Mouse (Mus musculus): ENCODE results near the gene Gm17067.
"Not testable (repeated sequence)": the region's sequence is repeated elsewhere in the genome, so short reads cannot be mapped to it uniquely, and the experiment has no call there.

The Gm17067 gene

DNA sequence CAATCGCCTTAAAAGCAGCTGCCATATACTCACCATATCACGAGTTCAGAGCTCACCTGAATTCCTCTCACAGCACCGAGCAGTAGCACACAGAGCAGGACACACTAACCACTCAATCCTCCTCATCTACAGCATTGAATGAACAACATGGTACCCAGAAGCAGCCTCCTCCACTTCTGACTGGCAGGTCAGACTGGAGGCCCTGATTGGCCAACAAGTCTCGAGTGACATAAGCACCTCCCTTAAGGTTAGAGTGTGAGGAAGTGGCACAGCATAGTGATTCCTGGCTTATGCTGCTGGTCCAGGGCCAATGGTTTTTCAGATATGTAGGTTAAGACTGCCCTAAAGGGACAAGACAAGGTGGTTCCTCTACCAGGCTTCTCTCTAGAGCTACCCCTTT lies at the start of gene Gm17067:
Gene Gm17067, minus strand, starts transcription at position 101 of the 400 bp plus-strand sequence.
- DNase-seq (ENCODE audit: low read depth in 1 of 2, low spot score in 2 of 2), result not testable (repeated sequence)

DNA sequence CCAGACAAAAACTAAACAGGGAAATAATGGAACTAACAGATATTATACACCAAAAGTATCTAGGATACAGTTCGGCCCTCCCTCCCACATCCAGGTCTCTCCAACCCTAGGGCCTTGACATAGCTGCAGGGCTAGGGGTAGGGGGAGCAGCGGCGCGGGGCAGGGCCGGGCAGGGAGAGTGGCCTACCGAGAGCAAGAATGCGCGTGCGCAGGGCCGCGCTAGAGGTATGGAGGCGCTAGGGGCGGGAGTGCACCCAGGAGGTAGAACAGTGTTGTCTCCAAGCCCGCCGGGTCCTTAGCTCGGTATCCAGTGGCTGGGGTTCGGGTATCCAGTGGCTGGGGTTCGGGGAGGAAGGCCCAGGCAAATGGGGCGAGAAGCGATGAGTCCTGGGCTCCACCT lies 23.0 kb upstream of the Gm17067 start:
- DNase-seq (ENCODE audit: low read depth in 1 of 2, low spot score in 2 of 2), result no peak

DNA sequence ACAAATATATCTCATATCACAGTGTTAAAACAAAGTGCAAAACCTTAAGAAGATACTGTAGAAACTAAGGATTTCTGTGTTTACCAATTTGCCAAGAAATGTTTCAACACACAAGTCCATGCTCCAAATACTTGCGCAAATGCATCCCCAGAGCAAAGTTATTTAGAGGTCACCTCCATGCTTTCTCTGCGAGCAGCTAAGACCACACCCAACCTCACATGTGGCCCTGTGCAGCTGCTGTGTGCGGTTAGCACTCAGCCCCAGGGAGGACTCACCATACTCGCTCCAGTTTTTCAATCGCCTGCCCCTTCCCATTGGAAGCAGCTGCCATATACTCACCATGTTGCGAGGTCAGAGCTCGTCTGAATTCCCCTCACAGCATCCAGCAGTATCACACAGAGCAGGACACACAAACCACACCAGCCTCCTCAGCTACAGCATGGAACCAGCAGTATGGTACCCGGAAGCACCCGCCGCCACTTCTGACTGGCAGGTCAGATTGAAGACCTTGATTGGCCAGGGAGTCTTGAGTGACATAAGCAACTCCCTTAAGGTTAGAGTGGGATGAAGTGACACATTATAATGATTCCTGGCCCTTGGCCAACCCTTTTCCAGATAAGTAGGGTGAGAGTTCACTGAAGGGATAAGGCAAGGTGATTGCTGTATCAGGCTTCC lies 11.9 kb upstream of the Gm17067 start:
- no peak for DNase-seq (ENCODE audit: low read depth in 1 of 2, low spot score in 2 of 2)

DNA sequence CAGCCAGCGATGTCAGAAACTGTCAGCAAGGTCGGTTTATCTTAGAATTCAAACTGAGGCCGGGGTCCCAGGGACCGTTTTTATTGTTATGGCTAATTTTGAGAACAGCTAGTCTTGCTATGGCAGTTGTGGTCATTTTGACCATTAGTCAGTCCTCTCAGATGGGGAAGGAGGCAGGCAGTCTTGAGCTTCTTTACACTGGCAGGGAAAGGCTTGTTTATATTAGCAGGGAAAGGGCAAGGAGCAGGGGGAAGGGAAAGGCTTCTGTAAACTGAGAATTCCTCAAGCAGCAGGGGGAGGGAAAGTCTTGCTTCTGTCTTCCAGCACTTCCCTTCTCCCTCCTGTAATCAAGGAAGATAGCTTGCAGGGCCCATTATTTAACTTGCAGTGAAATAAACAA lies 33.6 kb downstream of the Gm17067 start:
- DNase-seq (ENCODE audit: low read depth in 1 of 2, low spot score in 2 of 2), result not testable (repeated sequence)

DNA sequence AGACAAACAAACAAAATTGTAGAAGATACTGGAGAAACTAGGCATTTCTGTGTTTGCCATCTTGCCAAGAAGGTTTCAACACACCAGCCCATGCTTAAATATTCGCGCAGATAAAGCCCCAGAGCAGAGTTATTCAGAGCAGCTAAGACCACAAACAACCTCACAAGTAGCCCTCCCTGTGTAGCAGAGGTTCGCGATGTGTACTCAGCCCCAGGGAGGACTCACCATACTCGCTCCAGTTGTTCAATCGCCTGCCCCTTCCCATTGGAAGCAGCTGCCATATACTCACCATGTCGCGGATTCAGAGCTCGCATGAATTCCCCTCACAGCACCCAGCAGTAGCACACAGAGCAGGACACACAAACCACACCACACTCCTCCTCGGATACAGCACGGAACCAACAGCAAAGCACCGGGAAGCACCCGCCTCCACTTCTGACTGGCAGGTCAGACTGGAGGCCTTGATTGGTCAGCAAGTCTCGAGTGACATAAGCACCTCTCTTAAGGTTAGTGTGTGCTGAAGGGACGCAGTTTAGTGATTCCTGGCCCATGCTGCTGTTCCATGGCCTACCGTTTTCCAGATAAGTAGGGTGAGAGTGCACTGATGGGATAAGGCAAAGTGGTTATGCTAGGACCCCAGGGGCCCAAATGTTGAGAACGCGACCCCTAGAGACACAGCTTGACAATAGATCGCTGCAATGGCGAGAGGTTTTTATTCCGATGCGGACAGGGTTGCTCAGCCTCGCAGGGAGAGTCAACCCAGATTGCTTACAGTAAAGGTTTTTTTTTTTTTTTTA lies 34.3 kb downstream of the Gm17067 start, which contains the start of gene Zfp975:
Gene Zfp975, minus strand, starts transcription at position 381 of the 797 bp plus-strand sequence.
- peak; percentile 2 to 3 for DNase-seq (ENCODE audit: low read depth in 1 of 2, low spot score in 2 of 2)

DNA sequence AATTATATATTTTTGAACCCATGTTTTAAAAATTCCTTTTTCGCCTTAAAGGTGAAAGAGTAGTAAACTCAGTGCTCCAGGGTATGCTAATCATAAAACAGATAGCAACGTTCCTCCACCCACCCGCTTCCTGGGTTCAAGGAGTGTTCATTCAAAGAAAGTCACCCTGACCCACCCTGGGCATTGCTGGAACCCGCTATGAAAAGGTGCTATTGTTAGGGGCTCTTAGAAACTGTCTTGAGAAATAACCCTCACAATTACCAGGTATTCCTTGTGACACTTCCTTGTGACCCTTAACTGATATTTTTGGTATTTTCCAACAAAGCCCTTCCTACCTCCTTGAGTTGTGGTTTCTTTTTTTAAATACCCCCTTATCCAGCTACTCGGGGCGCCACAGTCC lies 46.7 kb downstream of the Gm17067 start:
- DNase-seq (ENCODE audit: low read depth in 1 of 2, low spot score in 2 of 2), result not testable (repeated sequence)

DNA sequence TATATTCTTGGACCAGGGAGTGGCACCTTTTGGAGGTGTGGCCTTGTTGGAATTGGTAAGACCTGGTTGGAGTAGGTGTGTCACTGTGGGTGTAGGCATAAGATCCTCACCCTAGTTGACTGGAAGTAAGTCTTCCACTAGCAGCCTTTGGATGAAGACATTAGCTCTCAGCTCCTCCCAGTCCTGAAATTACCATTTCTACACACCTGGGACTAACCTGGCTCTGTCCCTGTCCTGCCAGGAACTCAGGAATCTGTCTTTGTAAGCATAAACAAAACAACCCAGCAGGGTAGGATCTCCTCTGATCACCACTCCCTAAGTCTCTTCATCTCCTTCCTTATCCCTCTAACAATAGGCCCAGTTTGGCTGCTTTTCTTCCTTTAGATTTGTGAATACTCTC lies 47.2 kb downstream of the Gm17067 start:
- DNase-seq (ENCODE audit: low read depth in 1 of 2, low spot score in 2 of 2), result not testable (repeated sequence)

DNA sequence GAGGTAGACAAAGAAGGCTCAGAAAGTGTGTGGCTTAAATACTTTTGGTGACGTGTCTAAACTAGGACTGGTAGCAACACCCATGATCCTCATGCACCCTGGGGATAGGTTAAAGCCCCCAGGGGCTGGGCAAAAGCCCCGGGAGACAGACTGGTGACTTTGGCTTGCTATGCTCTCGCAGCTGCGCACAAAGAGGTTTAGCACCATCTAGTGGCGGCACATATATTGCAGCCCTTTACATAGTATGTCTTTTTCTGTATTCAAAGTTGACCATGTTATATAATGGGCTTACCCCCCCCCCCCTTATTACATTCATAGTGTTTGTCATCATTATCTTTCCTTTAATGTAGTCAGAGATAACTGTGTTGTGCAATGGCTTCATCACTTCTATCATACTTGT lies 66.7 kb downstream of the Gm17067 start:
- not testable (repeated sequence) for DNase-seq (ENCODE audit: low read depth in 1 of 2, low spot score in 2 of 2)

All from monocyte, adult 2 months (primary cell).